Mouse (Mus musculus) stomach, embryonic 15.5 days (tissue): ENCODE results near the gene Nhsl1. TPM values are rescaled to one million over a fixed set of nuclear protein-coding genes. Genes with fewer than 3 reads are reported as not detected.

ENCODE experiments used
- ATAC-seq: fragments of 200-750 bp; cut with Nextera tagmentation; 2 replicates; pipeline ENCODE4 v1.8.0; 2017; ENCODE audit warnings: low read depth, moderate number of reproducible peaks, moderate TSS enrichment; ENCODE audit not compliant: insufficient read depth, low FRiP score
- H3K27ac ChIP-seq: fragments of 300-500 bp; sonication (generic); 2 replicates; pipeline ENCODE4 v1.5.1; 2015; ENCODE audit warnings: mild to moderate bottlenecking, inconsistent platforms
- H3K27me3 ChIP-seq: fragments of 300-500 bp; sonication (generic); replicated peaks from 2 replicates; pipeline ENCODE4 v1.6.1; 2015; ENCODE audit warnings: inconsistent platforms
- H3K36me3 ChIP-seq: fragments of 300-500 bp; sonication (generic); 2 replicates; pipeline ENCODE4 v1.6.1; 2015; ENCODE audit warnings: inconsistent platforms
- H3K4me1 ChIP-seq: fragments of 300-500 bp; sonication (generic); 2 replicates; pipeline ENCODE4 v1.6.1; 2015; ENCODE audit warnings: inconsistent platforms
- H3K4me2 ChIP-seq: fragments of 300-500 bp; sonication (generic); 2 replicates; pipeline ENCODE4 v1.6.1; 2015; ENCODE audit warnings: mild to moderate bottlenecking, inconsistent platforms
- H3K4me3 ChIP-seq: fragments of 300-500 bp; sonication (generic); replicated peaks from 2 replicates; pipeline ENCODE4 v1.5.1; 2015; ENCODE audit warnings: inconsistent platforms
- H3K9ac ChIP-seq: fragments of 300-500 bp; sonication (generic); 2 replicates; pipeline ENCODE4 v1.6.1; 2015; ENCODE audit warnings: inconsistent platforms
- H3K9me3 ChIP-seq: fragments of 300-500 bp; sonication (generic); 2 replicates; pipeline ENCODE4 v1.6.1; 2016; ENCODE audit warnings: inconsistent platforms
- WGBS: fragments of 180-500 bp; shearing (Covaris S2); methylation state at CpG from one replicate; pipeline ENCODE4 v1.1.7; 2015; 5-methylcytosine and 5-hydroxymethylcytosine counted together
- polyA plus RNA-seq: library from polyadenylated mRNA; unstranded; fragments of >200 nt; fragmentation: Nextera tagmentation; extraction: Ambion mirVana; gene quantifications from 2 replicates; pipeline ENCODE4 v1.2.1, GENCODE M21; 2015

Gene Nhsl1
- polyA plus RNA-seq, 1 experiment from 2014 or later, result 7.0 TPM

DNA sequence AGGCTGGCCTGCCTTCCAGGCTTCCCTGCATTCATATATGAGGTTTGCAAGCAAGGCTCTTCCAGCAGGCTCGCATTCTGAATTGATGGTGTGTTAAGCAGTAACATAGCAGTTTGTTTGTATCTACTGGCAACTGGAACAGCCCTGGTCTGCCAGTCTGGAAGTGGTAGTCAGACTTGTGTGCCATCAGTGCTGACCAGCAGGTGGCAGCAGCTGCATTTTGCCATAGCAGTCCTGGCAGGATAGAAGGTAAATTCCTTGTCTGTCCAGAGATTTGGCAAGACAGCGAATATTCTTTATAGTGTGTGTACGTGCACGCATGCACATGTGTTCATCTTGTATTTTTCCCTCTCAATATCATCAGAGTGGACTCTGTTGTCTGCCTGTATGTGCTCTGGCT lies 134.6 kb downstream of the Nhsl1 start:
- H3K4me1 ChIP-seq, result no peaks in the 10 kb centered on the region
- no peaks in the 10 kb centered on the region for H3K36me3 ChIP-seq
- ATAC-seq, result no peak
- no peaks in the 10 kb centered on the region for H3K9me3 ChIP-seq
- no peak overlapping the region for H3K4me2 ChIP-seq
- whole genome bisulfite sequencing, result 25% methylated on average over 4 of the region's 4 CpGs
- no peak overlapping the region for H3K4me3 ChIP-seq
- H3K27ac ChIP-seq, result no peak overlapping the region
- H3K27me3 ChIP-seq, result no peaks in the 10 kb centered on the region
- H3K9ac ChIP-seq, result no peak overlapping the region

DNA sequence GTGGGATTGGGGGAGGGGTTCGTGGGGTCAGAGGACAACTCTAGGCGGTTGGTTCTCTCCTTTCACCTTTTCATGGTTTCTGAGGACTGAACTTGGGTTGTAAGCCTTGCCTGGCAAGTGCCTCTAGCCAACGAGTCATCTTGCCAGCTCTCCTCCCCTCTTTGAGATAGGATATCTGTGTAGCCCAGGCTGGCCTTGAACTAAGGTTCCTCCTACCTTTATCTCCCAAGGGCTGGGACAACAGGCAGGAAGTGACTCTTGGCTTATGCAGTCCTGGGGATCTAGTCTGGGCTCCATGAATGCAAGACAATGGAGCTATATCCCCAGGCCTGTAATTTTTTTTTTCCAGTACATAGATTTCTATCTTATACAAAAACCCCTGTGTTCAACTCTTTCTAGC lies 135.4 kb downstream of the Nhsl1 start:
- no peaks in the 10 kb centered on the region for H3K4me1 ChIP-seq
- 77% methylated on average over 3 of the region's 3 CpGs for WGBS
- no peak overlapping the region for H3K4me2 ChIP-seq
- no peak overlapping the region for H3K9ac ChIP-seq
- H3K9me3 ChIP-seq, result no peaks in the 10 kb centered on the region
- no peak overlapping the region for H3K4me3 ChIP-seq
- ATAC-seq, result 0 out of 2 replicates have a peak, but pooled peaks have one; percentile 40
- H3K36me3 ChIP-seq, result no peaks in the 10 kb centered on the region
- H3K27ac ChIP-seq, result no peak overlapping the region
- no peaks in the 10 kb centered on the region for H3K27me3 ChIP-seq

DNA sequence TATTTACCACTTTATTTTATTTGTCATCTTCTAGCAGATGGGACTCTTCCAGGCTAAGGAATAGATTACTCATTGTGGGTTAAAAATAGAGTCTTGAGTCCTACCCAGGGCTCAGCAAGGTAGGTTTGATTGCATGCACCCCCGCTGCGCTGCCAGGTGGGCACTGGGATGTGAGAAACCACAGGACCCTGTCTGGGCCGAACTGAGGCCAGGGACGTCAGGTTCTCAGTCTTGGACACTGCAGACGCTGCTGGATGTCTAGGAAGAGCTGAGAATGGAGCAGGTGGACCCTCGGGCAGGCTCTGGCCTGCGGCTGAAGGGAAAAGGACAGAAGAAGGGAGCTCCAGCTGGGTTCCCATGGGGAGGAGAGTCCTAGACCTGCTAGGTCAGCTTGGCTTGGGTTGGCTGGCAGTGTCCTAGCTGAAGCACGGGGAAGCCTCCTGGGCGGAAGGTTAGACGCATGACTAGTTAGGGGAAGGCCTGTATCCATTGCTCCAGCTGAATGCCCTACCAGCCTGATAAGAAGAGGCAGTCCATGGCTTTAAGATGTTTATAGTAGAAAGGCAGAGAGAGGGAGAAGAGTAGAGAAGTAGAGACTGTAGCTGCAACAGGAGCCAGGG lies 136.6 kb downstream of the Nhsl1 start:
- Histone ChIP-seq H3K4me3 (no peak overlapping the region), H3K4me1 (no peaks in the 10 kb centered on the region), H3K9ac (no peak overlapping the region), H3K27ac (no peak overlapping the region), H3K27me3 (no peaks in the 10 kb centered on the region), H3K4me2 (no peak overlapping the region), H3K36me3 (no peaks in the 10 kb centered on the region), H3K9me3 (no peaks in the 10 kb centered on the region)
- ATAC-seq, result no peak
- WGBS, result 93% methylated on average over 10 of the region's 10 CpGs

DNA sequence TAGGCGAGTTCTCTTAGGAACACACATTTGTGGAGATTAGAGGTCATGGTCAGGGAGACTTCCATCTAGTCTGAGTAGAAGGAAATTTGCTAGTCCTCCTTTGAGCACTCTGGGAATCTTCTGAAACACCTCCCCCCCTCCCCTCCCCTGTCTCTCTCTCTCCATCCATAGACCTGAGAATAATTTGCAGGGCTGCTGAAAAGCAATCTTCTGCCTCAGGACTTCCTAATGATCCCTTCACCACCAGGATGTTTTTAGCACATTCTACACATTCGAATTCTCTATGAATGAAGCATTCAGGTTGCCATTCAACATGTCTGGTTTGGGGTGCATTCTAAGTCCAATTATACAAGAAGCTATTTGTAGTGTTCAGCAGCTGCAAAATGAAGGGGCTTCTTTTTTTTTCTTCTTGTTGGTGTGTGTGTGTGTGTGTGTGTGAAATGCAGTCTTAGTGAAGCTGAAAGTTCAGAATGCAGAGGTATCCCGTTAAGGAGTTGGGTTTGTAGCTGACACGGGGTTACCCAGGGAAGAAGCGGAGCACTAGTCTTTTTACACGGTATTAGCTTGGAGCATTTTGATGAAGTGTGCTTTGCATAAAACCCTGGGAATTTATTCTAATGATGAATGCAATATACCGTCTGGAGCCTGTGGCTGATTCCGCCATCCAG lies 139.2 kb downstream of the Nhsl1 start:
- no peak for ATAC-seq
- no peak overlapping the region for H3K9ac ChIP-seq
- H3K9me3 ChIP-seq, result no peaks in the 10 kb centered on the region
- whole genome bisulfite sequencing, result 63% methylated on average over 8 of the region's 8 CpGs
- no peaks in the 10 kb centered on the region for H3K27me3 ChIP-seq
- H3K27ac ChIP-seq, result no peak overlapping the region
- no peak overlapping the region for H3K4me2 ChIP-seq
- H3K4me1 ChIP-seq, result no peaks in the 10 kb centered on the region
- no peak overlapping the region for H3K4me3 ChIP-seq
- H3K36me3 ChIP-seq, result no peaks in the 10 kb centered on the region

DNA sequence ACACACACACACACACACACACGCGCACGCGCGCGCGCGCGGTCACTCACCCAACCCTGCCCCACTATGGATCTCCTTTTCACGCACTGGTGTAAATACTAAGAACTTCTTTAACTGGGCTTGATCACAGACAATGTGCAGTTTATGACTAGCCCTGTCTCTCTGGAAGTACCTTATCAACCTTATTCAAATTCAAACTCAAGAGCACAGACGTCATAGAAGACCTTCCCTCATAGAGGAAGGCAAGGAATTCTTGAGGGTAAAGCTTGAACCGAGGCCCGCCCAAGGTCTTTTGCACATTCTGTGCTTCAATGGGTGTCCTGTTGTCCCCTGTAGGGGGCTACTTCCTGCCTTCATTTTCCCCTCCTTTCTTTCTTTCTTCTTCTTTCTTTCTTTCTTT lies 142.6 kb downstream of the Nhsl1 start:
- H3K4me2 ChIP-seq, result no peak overlapping the region
- no peak overlapping the region for H3K27ac ChIP-seq
- H3K36me3 ChIP-seq, result no peaks in the 10 kb centered on the region
- H3K27me3 ChIP-seq, result no peaks in the 10 kb centered on the region
- H3K9ac ChIP-seq, result no peak overlapping the region
- ATAC-seq, result no peak
- WGBS, result 92% methylated on average over 13 of the region's 13 CpGs
- H3K4me3 ChIP-seq, result no peak overlapping the region
- no peaks in the 10 kb centered on the region for H3K9me3 ChIP-seq
- no peaks in the 10 kb centered on the region for H3K4me1 ChIP-seq

DNA sequence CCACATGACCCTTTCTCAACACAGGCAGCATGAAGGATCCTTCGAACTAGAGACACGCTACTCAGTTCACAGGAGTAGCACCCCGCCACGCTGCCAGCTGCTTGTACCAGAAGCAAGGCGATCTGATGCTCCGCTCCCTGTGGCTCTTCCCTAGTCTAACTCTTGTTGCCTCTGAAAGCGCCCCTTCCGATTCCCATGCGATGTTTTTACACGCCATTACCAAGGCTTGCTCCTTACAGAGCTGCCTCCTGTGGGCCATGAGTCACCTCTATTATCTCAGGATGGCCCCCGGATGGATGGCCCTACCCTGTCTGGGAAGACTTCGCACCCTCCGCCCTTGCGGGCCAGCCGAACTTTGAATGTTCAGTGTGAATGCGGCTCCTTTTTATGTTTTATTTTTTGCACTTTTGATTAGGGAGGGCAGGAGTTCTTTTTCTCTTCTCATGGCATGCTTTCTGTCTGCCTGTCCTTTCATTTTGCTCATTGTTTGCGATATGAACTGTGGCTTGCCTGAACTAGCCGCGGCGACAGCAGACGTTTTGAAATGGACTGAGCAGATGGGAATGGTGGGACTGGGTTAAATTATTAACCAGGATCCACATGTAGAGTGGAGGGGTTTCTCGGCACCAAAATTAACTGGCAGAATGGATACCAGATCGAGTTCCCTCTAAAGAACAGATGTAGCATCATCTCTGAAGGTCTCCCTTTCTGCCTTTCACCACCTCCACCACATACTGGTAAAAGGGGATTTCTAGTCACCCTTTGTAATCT lies 144.5 kb downstream of the Nhsl1 start:
- no peak for ATAC-seq
- no peaks in the 10 kb centered on the region for H3K4me1 ChIP-seq
- WGBS, result 59% methylated on average over 23 of the region's 23 CpGs
- H3K4me2 ChIP-seq, result peak overlapping the region; percentile 37
- no peaks in the 10 kb centered on the region for H3K27me3 ChIP-seq
- peak overlapping the region; percentile 61 for H3K27ac ChIP-seq
- H3K4me3 ChIP-seq, result no peak overlapping the region
- no peak overlapping the region; the same call in 1 of the 2 replicates for H3K9ac ChIP-seq
- H3K9me3 ChIP-seq, result no peaks in the 10 kb centered on the region
- no peaks in the 10 kb centered on the region for H3K36me3 ChIP-seq

DNA sequence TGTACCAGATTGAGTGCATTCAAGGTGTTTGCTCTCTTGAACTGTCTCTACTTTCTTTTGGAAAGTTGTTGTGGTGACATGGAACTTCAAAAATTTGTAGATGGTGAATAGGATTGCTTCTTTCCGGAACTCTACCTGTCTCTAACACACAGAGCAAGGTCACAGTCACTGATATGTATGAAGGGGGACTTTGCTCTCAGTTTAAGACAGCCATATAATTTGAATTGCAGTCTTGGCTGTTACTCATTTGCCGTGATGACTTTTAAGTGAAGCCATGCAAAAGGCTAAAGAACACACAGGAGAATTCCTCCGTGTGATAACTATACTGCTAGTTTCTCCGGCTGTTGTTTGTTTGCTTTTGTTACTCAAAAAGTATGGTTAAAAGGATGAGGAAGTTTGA lies 149.6 kb downstream of the Nhsl1 start:
- H3K27ac ChIP-seq, result no peak overlapping the region
- 41% methylated on average over 4 of the region's 4 CpGs for WGBS
- no peaks in the 10 kb centered on the region for H3K9me3 ChIP-seq
- H3K36me3 ChIP-seq, result no peaks in the 10 kb centered on the region
- H3K4me1 ChIP-seq, result peaks cover 11% of the 10 kb centered on the region; the same call in 1 of the 2 replicates
- H3K9ac ChIP-seq, result no peak overlapping the region
- no peak overlapping the region for H3K4me3 ChIP-seq
- H3K4me2 ChIP-seq, result no peak overlapping the region
- no peak for ATAC-seq
- H3K27me3 ChIP-seq, result no peaks in the 10 kb centered on the region

DNA sequence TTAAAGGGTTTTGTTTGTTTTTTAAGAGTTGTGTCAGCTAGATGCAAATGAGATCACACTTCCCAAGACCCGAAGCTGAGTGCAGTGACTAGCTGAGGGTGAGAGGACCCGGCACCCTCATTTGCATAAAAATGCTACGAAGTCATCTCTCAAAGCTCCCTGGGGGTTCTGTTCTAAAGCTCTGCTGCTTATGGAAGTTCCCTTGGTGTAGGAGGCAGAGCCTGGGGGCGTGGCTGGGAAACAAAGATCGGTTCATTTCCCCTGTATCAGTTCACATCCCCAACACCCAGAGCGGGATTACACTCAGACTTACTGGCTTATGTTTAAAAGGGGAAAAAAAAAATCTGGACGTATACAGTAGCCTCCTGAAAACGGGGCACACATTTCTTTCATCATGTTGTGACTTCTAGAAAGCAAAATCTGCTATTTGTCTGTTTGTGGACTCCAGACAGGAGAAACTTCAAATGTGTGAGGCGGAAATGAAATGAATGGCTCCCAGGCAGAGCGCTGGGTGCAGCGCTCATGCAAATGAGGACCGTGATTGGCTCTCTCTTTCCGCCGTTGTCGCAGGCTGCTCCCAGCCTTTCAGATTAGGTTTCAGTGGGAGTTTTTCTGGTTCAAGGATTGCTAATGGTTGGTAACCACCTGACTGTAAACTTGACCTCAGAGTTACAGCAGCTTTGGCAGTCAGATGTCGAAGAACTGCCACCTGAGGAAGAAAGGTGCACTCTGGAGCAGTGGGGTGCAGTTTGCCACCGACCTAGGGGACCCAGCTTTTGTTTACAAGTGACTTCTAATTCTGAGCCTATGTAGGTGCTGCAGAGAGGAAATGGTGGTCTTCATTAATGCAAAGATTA lies 150.7 kb downstream of the Nhsl1 start:
- H3K27ac ChIP-seq, result peak overlapping the region; percentile 58; the same call in 1 of the 2 replicates
- WGBS, result 4% methylated on average over 17 of the region's 17 CpGs
- H3K9me3 ChIP-seq, result no peaks in the 10 kb centered on the region
- no peak overlapping the region for H3K9ac ChIP-seq
- H3K4me1 ChIP-seq, result peaks cover 11% of the 10 kb centered on the region; the same call in 1 of the 2 replicates
- H3K4me3 ChIP-seq, result peak overlapping the region; percentile 18; the same call in 1 of the 2 replicates
- H3K27me3 ChIP-seq, result no peaks in the 10 kb centered on the region
- peak overlapping the region; percentile 49 for H3K4me2 ChIP-seq
- peak; percentile 79 for ATAC-seq
- no peaks in the 10 kb centered on the region for H3K36me3 ChIP-seq

DNA sequence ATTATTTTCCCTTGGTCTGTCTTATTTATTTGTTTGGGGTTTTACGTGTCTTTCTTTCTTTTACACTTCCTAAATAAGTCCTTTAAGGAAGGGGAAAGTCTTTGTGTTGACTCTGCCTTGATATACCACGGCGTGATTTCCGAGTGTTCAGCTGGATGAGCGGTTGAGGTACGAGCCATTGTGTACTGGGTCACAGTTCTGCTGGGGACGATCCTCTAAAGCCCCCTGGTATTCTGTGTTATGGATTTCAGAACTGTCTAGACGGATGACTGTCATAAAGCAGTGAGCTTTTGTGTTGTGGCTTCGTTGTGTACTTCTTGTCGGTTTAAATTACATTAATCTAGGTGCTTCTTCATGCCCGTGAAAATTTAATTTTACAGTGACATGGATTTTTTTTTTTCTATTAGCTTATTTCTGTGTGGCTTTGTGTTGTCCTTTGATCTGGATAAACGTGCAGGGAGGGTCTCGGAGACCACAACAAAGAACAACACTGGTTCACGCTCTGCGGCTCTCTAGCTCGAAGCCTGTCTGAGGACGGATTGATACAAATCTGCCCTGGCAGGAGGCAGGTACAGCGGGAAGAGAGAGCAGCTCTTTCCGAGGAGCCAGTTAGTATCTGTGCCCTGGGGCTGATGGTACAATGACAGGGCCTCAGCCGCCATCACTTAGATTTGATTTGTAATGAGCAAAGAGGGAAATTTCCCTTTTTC lies 151.7 kb downstream of the Nhsl1 start:
- Histone ChIP-seq H3K36me3 (no peaks in the 10 kb centered on the region), H3K27ac (no peak overlapping the region), H3K27me3 (no peaks in the 10 kb centered on the region), H3K4me2 (0 out of 2 replicates have a peak overlapping the region, but pooled peaks have one; percentile 7), H3K9ac (no peak overlapping the region), H3K9me3 (no peaks in the 10 kb centered on the region), H3K4me3 (no peak overlapping the region), H3K4me1 (peaks cover 11% of the 10 kb centered on the region; the same call in 1 of the 2 replicates)
- no peak for ATAC-seq
- WGBS, result 63% methylated on average over 20 of the region's 20 CpGs

DNA sequence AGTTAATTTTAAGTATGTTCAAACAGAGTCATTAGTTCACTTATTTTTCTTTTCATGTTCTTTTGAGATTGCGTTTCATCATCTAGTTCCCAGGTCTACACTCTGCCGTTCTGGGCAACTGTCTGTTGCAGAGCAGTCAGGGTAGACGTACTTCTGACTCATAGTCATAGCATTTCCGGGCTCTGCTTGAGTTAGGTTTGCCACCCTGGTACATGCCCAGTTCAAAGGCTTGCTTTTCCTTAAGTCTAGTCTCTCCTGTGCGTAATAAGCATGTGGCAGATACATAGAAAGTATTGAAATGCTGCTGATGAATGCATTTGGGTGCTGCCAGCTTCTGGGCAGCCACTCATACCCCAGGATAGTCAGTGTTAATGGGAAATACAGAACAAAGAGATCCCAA lies 152.9 kb downstream of the Nhsl1 start:
- H3K9me3 ChIP-seq, result no peaks in the 10 kb centered on the region
- no peak overlapping the region for H3K9ac ChIP-seq
- no peak overlapping the region for H3K4me2 ChIP-seq
- no peaks in the 10 kb centered on the region for H3K36me3 ChIP-seq
- 80% methylated on average over 5 of the region's 5 CpGs for WGBS
- no peaks in the 10 kb centered on the region for H3K27me3 ChIP-seq
- no peak overlapping the region for H3K27ac ChIP-seq
- H3K4me3 ChIP-seq, result no peak overlapping the region
- H3K4me1 ChIP-seq, result peaks cover 11% of the 10 kb centered on the region; the same call in 1 of the 2 replicates
- ATAC-seq, result no peak

DNA sequence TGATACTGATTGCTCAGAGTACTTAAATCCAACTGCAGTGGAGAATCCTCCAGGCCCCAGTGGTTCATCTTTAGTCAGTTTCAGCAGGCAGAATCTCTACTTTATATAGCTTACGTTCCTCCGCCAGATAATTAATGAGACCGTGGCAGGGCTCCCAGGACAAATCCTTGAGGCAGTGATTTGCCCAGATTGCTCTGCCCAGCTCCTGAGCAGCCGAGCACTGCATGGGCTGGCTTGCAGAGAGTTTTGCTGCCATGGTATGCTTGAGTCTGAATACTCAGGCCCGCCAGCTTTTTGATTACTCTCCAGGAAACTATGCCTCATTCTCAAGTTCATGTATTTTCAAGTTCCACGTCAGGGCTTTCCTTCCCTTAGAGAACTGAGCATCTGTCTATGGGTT lies 156.3 kb downstream of the Nhsl1 start:
- no peak overlapping the region for H3K4me2 ChIP-seq
- no peaks in the 10 kb centered on the region for H3K4me1 ChIP-seq
- H3K9me3 ChIP-seq, result no peaks in the 10 kb centered on the region
- WGBS, result 71% methylated on average over 6 of the region's 6 CpGs
- H3K4me3 ChIP-seq, result no peak overlapping the region
- H3K9ac ChIP-seq, result no peak overlapping the region
- no peak for ATAC-seq
- H3K27ac ChIP-seq, result no peak overlapping the region
- no peaks in the 10 kb centered on the region for H3K27me3 ChIP-seq
- H3K36me3 ChIP-seq, result no peaks in the 10 kb centered on the region
